ENCODE assay signal across 8 mouse cellular contexts in the genomic region with DNA sequence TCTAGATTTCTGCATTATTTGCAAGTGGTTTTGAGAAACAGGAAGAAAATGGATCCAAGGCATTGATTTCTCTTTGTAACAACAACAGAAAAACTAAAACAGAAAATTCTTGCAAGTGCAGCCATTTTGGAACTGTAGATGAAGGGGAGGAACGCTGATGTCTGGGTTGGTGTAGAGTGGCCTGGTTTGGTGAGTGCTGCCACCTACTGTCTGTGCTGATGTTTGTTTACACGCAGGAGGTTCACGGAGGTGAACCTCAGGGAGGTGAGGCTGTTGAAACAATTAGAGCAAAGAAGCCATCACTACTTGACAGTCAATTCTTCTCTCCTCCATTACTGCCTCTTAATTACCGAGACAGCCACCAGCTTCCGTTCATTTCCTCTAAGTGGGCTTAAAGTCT. TPM values are rescaled to one million over a fixed set of nuclear protein-coding genes. Genes with fewer than 3 reads are reported as not detected.
DNase-seq lines count a peak whose midpoint lies in the region; ATAC-seq and TF ChIP-seq lines count a peak whose summit lies in the region.
"Had no signal": no experiment of that assay in that cellular context is flagged by ENCODE, and none has a peak within 500 bp of the region (broad histone marks: within the 10 kb centered on the region; RNA-seq: fewer than 3 reads in every experiment).

No protein-coding gene starts in this region.

- peaks cover 58% of the 10 kb centered on the region for H3K36me3 ChIP-seq in ES-Bruce4 (ENCODE audit: control insufficient read depth, insufficient read depth, low read length, poor library complexity, severe bottlenecking)
- peaks cover 50% of the 10 kb centered on the region for H3K36me3 ChIP-seq in heart, embryonic 13.5 days
- H3K36me3 ChIP-seq in kidney, embryonic 16.5 days (ENCODE audit: insufficient read depth, low read length) = peaks cover 16% of the 10 kb centered on the region

- DNase-seq in ZHBTc4 (ENCODE audit: low read depth, low spot score) = peak; percentile 84
- DNase-seq in embryo, embryonic 10.5 days (ENCODE audit: low spot score) = peak; percentile 79
- DNase-seq in lung, postnatal 10 days = peak; percentile 74
- peak; percentile 77 for DNase-seq in retina, postnatal 1 day

- H3K4me3 ChIP-seq in ES-Bruce4 (ENCODE audit: low read depth, low read length) = no peak overlapping the region
- peak overlapping the region; percentile 35 for H3K4me3 ChIP-seq in heart, embryonic 13.5 days
- H3K4me3 ChIP-seq in kidney, embryonic 16.5 days (ENCODE audit: low read length) = no peak overlapping the region
- H3K4me3 ChIP-seq: megakaryocyte, embryonic 14.5 days had no signal

- no peak overlapping the region for H3K27ac ChIP-seq in ES-Bruce4 (ENCODE audit: insufficient read depth, low read length)
- peak overlapping the region; percentile 79 for H3K27ac ChIP-seq in heart, embryonic 13.5 days (replicated peaks)
- H3K27ac ChIP-seq in kidney, embryonic 16.5 days (ENCODE audit: low read length) = no peak overlapping the region

- H3K4me1 ChIP-seq in ES-Bruce4 (ENCODE audit: control insufficient read depth, insufficient read depth, low read length) = no peaks in the 10 kb centered on the region
- peaks cover 36% of the 10 kb centered on the region for H3K4me1 ChIP-seq in heart, embryonic 13.5 days
- peaks cover 6% of the 10 kb centered on the region; the same call in 1 of the 2 replicates for H3K4me1 ChIP-seq in kidney, embryonic 16.5 days (ENCODE audit: insufficient read depth, low read length)

- no peak for TF ChIP-seq EP300 in ES-Bruce4 (IDR thresholded peaks at IDR 0.05; ENCODE audit: insufficient read depth, low read depth, low read length)

- 32% methylated on average over 5 of the region's 5 CpGs for WGBS in heart, embryonic 13.5 days
- WGBS in kidney, embryonic 16.5 days = 10% methylated on average over 5 of the region's 5 CpGs

- H3K9ac ChIP-seq in ES-Bruce4 (ENCODE audit: low read depth, poor library complexity, severe bottlenecking) = no peak overlapping the region
- H3K9ac ChIP-seq in heart, embryonic 13.5 days = peak overlapping the region; percentile 58; the same call in 1 of the 2 replicates
- no peak overlapping the region for H3K9ac ChIP-seq in kidney, embryonic 16.5 days (replicated peaks; ENCODE audit: low read length)

- no peaks in the 10 kb centered on the region for H3K9me3 ChIP-seq in ES-Bruce4 (replicated peaks; ENCODE audit: control insufficient read depth, insufficient read depth, low read length, poor library complexity, severe bottlenecking)
- no peaks in the 10 kb centered on the region for H3K9me3 ChIP-seq in heart, embryonic 13.5 days
- no peaks in the 10 kb centered on the region for H3K9me3 ChIP-seq in kidney, embryonic 16.5 days (ENCODE audit: low read length)
- H3K9me3 ChIP-seq: megakaryocyte, embryonic 14.5 days had no signal

- peak overlapping the region; percentile 67 for H3K4me2 ChIP-seq in heart, embryonic 13.5 days
- no peak overlapping the region for H3K4me2 ChIP-seq in kidney, embryonic 16.5 days (replicated peaks; ENCODE audit: low read depth, low read length)

- TF ChIP-seq POLR2A in ES-Bruce4 (IDR thresholded peaks at IDR 0.05; ENCODE audit: insufficient read depth, low read length) = no peak

- peak; percentile 76 for TF ChIP-seq CTCF in ES-Bruce4 (IDR thresholded peaks at IDR 0.05; ENCODE audit: low read depth, low read length)

- no peaks in the 10 kb centered on the region for H3K27me3 ChIP-seq in ES-Bruce4 (ENCODE audit: control insufficient read depth, insufficient read depth, low read length, poor library complexity, severe bottlenecking)
- no peaks in the 10 kb centered on the region for H3K27me3 ChIP-seq in heart, embryonic 13.5 days (replicated peaks)
- no peaks in the 10 kb centered on the region for H3K27me3 ChIP-seq in kidney, embryonic 16.5 days (ENCODE audit: insufficient read depth, low read length)
- H3K27me3 ChIP-seq: megakaryocyte, embryonic 14.5 days had no signal

- ATAC-seq in heart, embryonic 13.5 days (ENCODE audit: extremely low read depth, insufficient number of reproducible peaks, low FRiP score, low TSS enrichment) = no peak
- ATAC-seq in kidney, embryonic 16.5 days (ENCODE audit: low FRiP score, low TSS enrichment) = peak; percentile 78

RNA-seq across cellular contexts. Expression of gene Dupd1, which starts 54.7 kb away (rescaled TPM):
- polyA plus RNA-seq in ES-Bruce4 (2011; ENCODE audit: insufficient read depth, insufficient read length, low read depth, missing spikeins) = not detected in 2 replicates
- 0.36 TPM in 1 of 2 replicates, not detected in the other for polyA plus RNA-seq in heart, embryonic 13.5 days (2015; fragmentation: Nextera tagmentation; extraction: Ambion mirVana)
- polyA plus RNA-seq in kidney, embryonic 16.5 days (2015; fragmentation: Nextera tagmentation; extraction: Ambion mirVana) = 0.22 TPM in 1 of 2 replicates, not detected in the other
